Mouse (Mus musculus) forebrain, postnatal 0 days (tissue): ENCODE data around the gene Gm10272. TPM values are rescaled to one million over a fixed set of nuclear protein-coding genes. Genes with fewer than 3 reads are reported as not detected.
A peak's percentile ranks its signal among the peaks of the same experiment; 100 is the strongest.
"Not testable (repeated sequence)": the region's sequence is repeated elsewhere in the genome, so short reads cannot be mapped to it uniquely, and the experiment has no call there.

Source experiments
- ATAC-seq: fragments of 200-750 bp; cut with Nextera tagmentation; 2 replicates; pipeline ENCODE4 v1.8.0; 2017; ENCODE audit warnings: mild to moderate bottlenecking, moderate library complexity
- DNase-seq: peaks from one replicate; pipeline ENCODE4 v3.0.0-alpha.2; 2015
- H3K27ac ChIP-seq: fragments of 300-500 bp; sonication (generic); 2 replicates; pipeline ENCODE4 v1.5.1; 2014; ENCODE audit warnings: low read depth, mild to moderate bottlenecking, antibody characterized with exemption, low read length, moderate library complexity, mixed read lengths
- H3K27me3 ChIP-seq: fragments of 300-500 bp; sonication (generic); 2 replicates; pipeline ENCODE4 v1.6.1; 2014; ENCODE audit warnings: mild to moderate bottlenecking, low read length, mixed read lengths; ENCODE audit not compliant: insufficient read depth
- H3K36me3 ChIP-seq: fragments of 300-500 bp; sonication (generic); 2 replicates; pipeline ENCODE4 v1.6.1; 2014; ENCODE audit warnings: mild to moderate bottlenecking, moderate library complexity; ENCODE audit not compliant: insufficient read depth
- H3K4me1 ChIP-seq: fragments of 300-500 bp; sonication (generic); 2 replicates; pipeline ENCODE4 v1.6.1; 2014; ENCODE audit warnings: antibody characterized with exemption; ENCODE audit not compliant: insufficient read depth
- H3K4me2 ChIP-seq: fragments of 300-500 bp; sonication (generic); 2 replicates; pipeline ENCODE4 v1.6.1; 2014; ENCODE audit warnings: low read depth, mild to moderate bottlenecking, moderate library complexity
- H3K4me3 ChIP-seq: fragments of 300-500 bp; sonication (generic); 2 replicates; pipeline ENCODE4 v1.5.1; 2014; ENCODE audit warnings: low read depth, low read length, mixed read lengths
- H3K9ac ChIP-seq: fragments of 300-500 bp; sonication (generic); 2 replicates; pipeline ENCODE4 v1.6.1; 2014; ENCODE audit warnings: mild to moderate bottlenecking
- H3K9me3 ChIP-seq: fragments of 300-500 bp; sonication (generic); 2 replicates; pipeline ENCODE4 v1.6.1; 2016; ENCODE audit warnings: low read length
- CTCF ChIP-seq: sonication (generic); IDR thresholded peaks from 2 replicates; pipeline ENCODE4 v1.5.1; 2016; ENCODE audit warnings: antibody characterized with exemption, control low read depth, low read depth
- WGBS: fragments of 180-500 bp; shearing (Covaris S2); extraction: QIAGEN DNeasy Blood & Tissue Kit; methylation state at CpG from one replicate; pipeline ENCODE4 v1.1.7; 2014; 5-methylcytosine and 5-hydroxymethylcytosine counted together
- polyA plus RNA-seq: library from polyadenylated mRNA; unstranded; fragments of >200 nt; fragmentation: Nextera tagmentation; extraction: Ambion mirVana; gene quantifications from 2 replicates; pipeline ENCODE4 v1.2.1, GENCODE M21; 2015
- total RNA-seq: library from RNA; depleted of rRNA; stranded (reverse); fragments of >200 nt; gene quantifications from 2 replicates; pipeline ENCODE4 v1.2.3, GENCODE M21; 2014

The Gm10272 gene
- total and polyA plus RNA-seq, 2 experiments from 2014 or later: not detected

DNA sequence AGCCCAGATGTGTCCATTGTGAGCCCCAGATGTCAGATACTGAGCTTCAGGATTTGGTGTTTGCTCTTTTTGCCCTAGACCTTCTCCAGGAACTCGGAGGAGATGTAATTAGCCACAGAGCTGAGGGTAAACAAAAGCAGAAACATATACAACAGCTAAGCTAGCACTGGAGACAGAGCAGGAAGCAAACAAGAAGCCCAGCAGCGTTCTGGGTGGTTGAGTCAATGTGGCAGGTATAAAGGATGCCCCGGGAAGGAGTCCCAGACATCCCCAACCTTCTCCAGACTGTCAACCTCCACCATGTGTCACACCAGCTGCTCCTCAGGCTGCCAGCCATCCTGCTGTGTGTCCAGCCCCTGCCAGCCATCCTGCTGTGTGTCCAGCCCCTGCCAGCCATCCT lies 19.8 kb downstream of the Gm10272 start, which contains the start of gene Gm10100:
Gm10100 (plus strand) TSS at position 301 of the 400 bp plus-strand sequence.
- Histone ChIP-seq H3K4me3 (no peak within 1 kb of the TSS), H3K4me2 (no peak within 1 kb of the TSS), H3K36me3 (no peaks in the 10 kb centered on the region), H3K27me3 (no peaks in the 10 kb centered on the region), H3K9me3 (no peaks in the 10 kb centered on the region), H3K9ac (no peak within 1 kb of the TSS), H3K4me1 (no peaks in the 10 kb centered on the region), H3K27ac (no peak within 1 kb of the TSS)
- DNase-seq: no peak
- 21% methylated on average over 3 of the region's 3 CpGs for WGBS
- TF ChIP-seq CTCF: no peak
- ATAC-seq: no peak

DNA sequence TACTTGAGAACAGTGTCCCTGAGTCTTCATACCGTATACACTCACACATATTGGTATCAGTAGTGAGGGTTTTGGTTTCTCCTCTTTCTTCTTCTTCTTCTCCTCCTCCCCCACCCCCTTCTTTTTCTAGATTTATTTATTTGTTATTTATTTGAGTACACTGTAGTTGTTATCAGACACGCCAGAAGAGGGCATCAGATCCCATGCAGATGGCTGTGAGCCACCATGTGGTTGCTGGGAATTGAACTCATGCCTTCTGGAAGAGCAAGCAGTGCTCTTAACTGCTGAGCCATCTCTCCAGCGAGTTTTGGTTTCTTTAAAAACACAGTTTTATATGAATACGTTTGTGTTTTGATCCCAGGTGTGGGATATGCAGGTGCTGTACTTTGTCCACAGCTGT lies 21.9 kb downstream of the Gm10272 start:
- no peak overlapping the region for H3K4me2 ChIP-seq
- no peaks in the 10 kb centered on the region for H3K4me1 ChIP-seq
- no peak overlapping the region for H3K4me3 ChIP-seq
- H3K27me3 ChIP-seq: no peaks in the 10 kb centered on the region
- DNase-seq: no peak
- H3K36me3 ChIP-seq: no peaks in the 10 kb centered on the region
- ATAC-seq: no peak
- no peak overlapping the region for H3K9ac ChIP-seq
- WGBS: 61% methylated on average over 4 of the region's 4 CpGs
- no peak overlapping the region for H3K27ac ChIP-seq
- no peak for TF ChIP-seq CTCF
- no peaks in the 10 kb centered on the region for H3K9me3 ChIP-seq

DNA sequence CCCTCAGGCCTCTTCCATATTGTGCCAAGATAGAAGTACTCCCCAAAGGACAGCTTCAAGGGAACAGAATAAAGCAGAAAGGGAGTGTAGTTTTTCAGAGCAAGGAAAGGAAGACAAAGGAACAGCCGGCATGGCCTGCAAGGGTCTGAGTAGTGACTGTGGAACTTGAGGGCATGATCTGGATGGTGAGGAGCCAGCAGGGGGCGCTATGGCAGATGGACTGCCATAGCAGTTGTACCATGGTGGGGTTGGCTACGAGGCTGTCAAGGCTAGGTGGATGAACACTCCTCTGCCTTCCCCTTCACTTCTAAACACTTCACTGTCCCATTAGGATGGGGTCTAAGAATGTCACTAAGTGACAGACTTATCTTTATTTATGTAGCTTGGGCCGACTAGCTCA lies 22.8 kb downstream of the Gm10272 start:
- Histone ChIP-seq H3K27me3 (no peaks in the 10 kb centered on the region), H3K4me1 (no peaks in the 10 kb centered on the region), H3K9me3 (no peaks in the 10 kb centered on the region), H3K27ac (no peak overlapping the region), H3K4me3 (no peak overlapping the region), H3K4me2 (no peak overlapping the region), H3K36me3 (no peaks in the 10 kb centered on the region), H3K9ac (no peak overlapping the region)
- 46% methylated on average over 4 of the region's 4 CpGs for WGBS
- no peak; the same call in 1 of the 2 replicates for TF ChIP-seq CTCF
- no peak for ATAC-seq
- no peak for DNase-seq

DNA sequence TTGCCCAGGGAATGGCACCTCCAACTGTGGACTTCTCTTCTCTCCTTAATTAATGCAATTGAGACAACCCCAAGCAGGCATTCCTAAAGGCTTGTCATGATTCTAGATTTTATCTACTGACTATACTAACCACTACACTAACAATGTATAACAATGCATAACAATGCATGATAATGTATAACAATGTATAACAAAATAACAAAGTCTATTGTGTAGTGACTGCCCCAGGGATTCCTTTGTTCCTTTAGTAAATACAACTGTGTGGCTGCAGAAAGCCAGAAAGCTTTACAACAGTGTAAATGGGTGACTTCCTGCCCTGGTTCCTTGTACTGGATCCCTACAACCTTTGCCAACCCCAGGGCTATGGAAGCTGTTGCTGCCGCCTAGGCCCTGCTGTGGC lies 29.5 kb downstream of the Gm10272 start:
- Histone ChIP-seq H3K9me3 (peaks cover 4% of the 10 kb centered on the region; the same call in 1 of the 2 replicates), H3K9ac (no peak overlapping the region), H3K27me3 (no peaks in the 10 kb centered on the region), H3K4me1 (no peaks in the 10 kb centered on the region), H3K27ac (no peak overlapping the region), H3K4me2 (no peak overlapping the region), H3K4me3 (no peak overlapping the region), H3K36me3 (no peaks in the 10 kb centered on the region)
- no peak for ATAC-seq
- DNase-seq: no peak
- WGBS: 97% methylated on average over 1 of the region's 1 CpGs
- TF ChIP-seq CTCF: no peak

DNA sequence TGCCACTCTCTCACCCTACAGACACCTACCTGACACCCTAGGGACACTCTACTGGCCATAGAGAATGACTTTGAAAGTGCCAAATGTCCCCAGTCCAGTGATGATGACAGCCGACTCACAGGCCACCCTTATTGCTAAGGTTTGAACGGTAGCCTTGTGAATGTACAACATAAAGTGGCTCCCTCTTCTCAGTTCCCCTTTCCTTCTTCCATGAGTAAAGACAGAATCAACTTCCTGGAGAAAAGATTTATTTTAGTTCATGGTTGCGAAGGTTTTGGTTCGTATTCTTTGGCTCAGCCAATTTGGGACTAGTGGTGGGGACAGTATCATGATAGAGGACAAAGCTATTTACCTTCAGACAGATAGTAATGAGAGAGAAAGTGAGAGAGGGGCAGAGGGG lies 32.5 kb downstream of the Gm10272 start:
- H3K27ac ChIP-seq: no peak overlapping the region
- H3K9me3 ChIP-seq: peaks cover 4% of the 10 kb centered on the region; the same call in 1 of the 2 replicates
- ATAC-seq (no peak), DNase-seq (no peak)
- H3K27me3 ChIP-seq: no peaks in the 10 kb centered on the region
- no peak for TF ChIP-seq CTCF
- no peaks in the 10 kb centered on the region for H3K36me3 ChIP-seq
- no peaks in the 10 kb centered on the region for H3K4me1 ChIP-seq
- no peak overlapping the region for H3K4me2 ChIP-seq
- WGBS: 89% methylated on average over 4 of the region's 4 CpGs
- no peak overlapping the region for H3K4me3 ChIP-seq
- no peak overlapping the region for H3K9ac ChIP-seq

DNA sequence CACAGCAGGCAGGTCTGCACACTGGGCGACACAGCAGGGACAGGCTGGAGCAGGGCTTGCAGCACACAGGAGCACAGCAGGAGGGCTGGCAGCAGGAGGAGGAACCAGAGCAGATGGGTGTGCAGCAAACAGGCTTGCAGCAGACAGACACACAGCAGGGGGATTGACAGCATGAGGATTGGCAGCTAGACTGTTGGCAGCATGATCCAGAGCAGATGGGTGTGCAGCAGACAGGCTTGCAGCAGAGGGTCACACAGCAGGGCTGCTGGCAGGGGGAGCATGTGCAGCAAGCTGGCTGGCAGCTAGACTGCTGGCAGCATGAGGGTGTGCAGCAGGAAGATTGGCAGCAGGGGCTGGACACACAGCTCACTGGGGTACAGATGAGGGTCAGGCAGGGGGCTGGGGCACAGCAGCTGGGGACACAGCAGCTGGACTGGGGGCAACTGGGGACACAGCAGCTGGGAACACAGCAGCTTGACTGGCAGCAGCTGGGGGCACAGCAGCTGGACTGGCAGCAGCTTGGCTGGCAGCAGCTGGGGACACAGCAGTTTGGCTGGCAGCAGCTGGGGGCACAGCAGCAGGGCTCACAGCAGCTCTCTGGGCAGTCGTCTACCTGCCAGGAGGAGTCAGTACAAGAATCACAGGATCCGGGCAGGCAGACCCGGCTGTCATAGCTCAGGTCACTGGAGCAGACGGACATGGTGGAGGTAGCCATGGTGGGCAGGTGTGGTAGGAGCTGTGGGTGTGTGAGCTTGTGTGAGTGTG lies 35.7 kb downstream of the Gm10272 start, which contains the start of gene Gm18596:
Gm18596 (minus strand) TSS at position 715 of the 765 bp plus-strand sequence.
- H3K4me3 ChIP-seq, H3K9me3 ChIP-seq, H3K9ac ChIP-seq, H3K4me2 ChIP-seq, H3K27me3 ChIP-seq, H3K27ac ChIP-seq, ATAC-seq, H3K36me3 ChIP-seq, H3K4me1 ChIP-seq: not testable (repeated sequence)
- 55% methylated on average over 4 of the region's 5 CpGs for WGBS
- peak; percentile 19 for DNase-seq

DNA sequence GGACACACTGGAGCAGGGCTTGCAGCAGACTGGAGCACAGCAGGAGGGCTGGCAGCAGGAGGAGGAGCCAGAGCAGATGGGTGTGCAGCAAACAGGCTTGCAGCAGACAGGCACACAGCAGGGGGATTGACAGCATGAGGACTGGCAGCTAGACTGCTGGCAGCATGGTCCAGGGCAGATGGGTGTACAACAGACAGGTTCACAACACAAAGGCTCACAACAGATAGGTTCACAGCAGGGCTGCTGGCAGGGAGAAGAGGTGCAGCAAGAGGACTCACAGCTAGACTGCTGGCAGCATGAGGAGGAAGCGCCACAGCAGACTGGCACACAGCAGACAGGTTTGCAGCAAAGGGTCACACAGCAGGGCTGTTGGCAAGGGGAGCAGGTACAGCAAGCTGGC lies 44.3 kb downstream of the Gm10272 start:
- not testable (repeated sequence) for H3K36me3 ChIP-seq, H3K27me3 ChIP-seq, H3K4me3 ChIP-seq, DNase-seq, H3K9ac ChIP-seq, H3K27ac ChIP-seq, H3K4me1 ChIP-seq, H3K4me2 ChIP-seq, ATAC-seq, H3K9me3 ChIP-seq
- 56% methylated on average over 1 of the region's 1 CpGs for WGBS

DNA sequence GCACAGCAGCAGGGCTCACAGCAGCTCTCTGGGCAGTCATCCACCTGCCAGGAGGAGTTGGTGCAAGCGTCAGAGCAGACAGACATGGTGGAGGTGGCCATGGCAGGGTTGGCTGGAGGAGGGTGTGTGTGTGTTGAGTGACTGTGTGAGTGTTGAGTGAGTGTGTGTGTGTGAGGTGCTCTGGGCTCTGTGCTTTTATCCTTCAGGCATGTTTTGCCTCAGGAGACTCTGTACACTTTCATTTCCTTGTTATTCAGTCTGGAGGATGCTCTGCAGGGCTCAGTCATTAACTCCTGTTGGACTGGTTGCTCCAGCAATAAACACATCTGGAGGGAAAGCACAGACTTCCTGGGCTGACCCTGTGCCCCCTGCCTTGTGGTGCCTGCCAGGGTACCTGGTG lies 44.8 kb downstream of the Gm10272 start, which contains the start of gene Gm9736:
Gm9736 (minus strand) TSS at position 101 of the 400 bp plus-strand sequence.
- not testable (repeated sequence) for H3K36me3 ChIP-seq, H3K4me1 ChIP-seq, H3K9me3 ChIP-seq, DNase-seq, H3K27me3 ChIP-seq, H3K9ac ChIP-seq, ATAC-seq, H3K4me3 ChIP-seq, H3K4me2 ChIP-seq, H3K27ac ChIP-seq
- WGBS: 62% methylated on average over 1 of the region's 1 CpGs

DNA sequence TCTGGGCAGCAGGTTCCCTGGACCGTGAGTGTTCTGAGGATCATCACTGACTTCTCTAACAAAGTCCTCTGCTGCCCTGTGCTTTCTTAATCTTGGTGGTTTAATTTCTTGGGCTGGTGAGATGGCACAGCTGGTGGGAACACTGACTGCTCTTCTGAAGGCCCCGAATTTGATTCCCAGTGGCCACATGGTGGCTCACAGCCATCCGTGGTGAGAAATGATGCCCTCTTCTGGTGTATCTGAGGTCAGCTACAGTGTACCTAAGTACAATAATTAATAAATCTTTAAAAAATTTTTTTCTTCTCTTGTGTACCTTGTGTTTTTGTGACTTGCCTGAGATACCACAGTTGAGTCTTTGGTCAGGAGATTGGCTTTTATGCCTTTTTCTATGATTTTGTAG lies 45.9 kb downstream of the Gm10272 start:
- H3K36me3 ChIP-seq, H3K27ac ChIP-seq, H3K9me3 ChIP-seq, ATAC-seq, H3K4me1 ChIP-seq, H3K27me3 ChIP-seq, H3K4me2 ChIP-seq, DNase-seq, H3K4me3 ChIP-seq, H3K9ac ChIP-seq: not testable (repeated sequence)
- WGBS: 53% methylated on average over 3 of the region's 3 CpGs
